Mouse (Mus musculus): ENCODE data around the gene Hyal1. TPM values are rescaled to one million over a fixed set of nuclear protein-coding genes. Genes with fewer than 3 reads are reported as not detected.

Hyal1 gene
- total RNA-seq, 2 experiments from 2014 or later: 5.3 TPM

DNA sequence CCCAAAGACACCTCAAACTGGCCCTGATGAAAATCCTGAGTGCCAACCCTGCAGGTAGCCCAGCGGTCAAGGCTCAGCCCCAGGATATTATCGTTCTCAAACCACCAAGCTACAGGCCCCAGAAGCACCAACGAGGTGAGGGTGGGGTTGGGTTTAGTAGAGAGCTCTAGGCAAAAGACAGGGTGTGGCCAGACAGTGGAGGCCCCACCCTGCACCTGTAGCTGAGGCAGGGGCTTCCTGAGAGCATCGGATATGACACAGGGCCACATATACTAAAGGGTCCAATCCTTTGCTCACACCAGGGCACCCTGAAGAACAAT lies 52.6 kb downstream of the Hyal1 start:
- DNase-seq (ENCODE audit: low spot score): no peak
- intact Hi-C loops (cut with DNase I): loop anchor here (5.0 kb wide), 1 partner anchor 62 kb away; the partner anchor contains the start of gene Hyal2

DNA sequence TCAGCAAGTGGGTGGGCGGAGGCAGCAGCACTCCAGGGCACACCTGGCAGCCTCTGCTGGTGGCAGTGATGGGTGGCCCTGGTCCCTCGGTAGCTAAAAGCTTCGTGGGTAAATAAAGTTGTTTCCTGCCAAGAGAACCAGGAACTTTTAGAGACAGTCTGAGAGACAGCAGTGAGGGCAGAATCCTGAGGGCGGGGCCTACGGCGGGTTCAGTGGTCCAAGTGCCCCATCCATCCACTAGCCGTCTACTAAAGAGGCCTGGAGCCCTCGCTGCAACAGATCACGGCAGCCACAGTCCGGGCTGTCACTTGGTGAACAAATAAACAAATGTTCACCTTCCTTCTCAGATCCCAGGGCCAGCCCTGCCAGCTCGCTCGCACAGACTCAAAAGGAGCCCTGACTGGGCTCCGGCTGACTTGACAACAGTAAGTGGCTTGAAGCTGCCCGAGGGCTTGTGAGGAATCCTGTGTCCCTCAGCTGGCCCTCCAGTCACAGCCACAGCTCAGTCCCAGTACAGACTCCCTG lies 53.2 kb downstream of the Hyal1 start:
- no peak for DNase-seq (ENCODE audit: low spot score)
- intact Hi-C loops (cut with DNase I): loop anchor here (5.0 kb wide), 1 partner anchor 63 kb away; the partner anchor contains the start of gene Hyal2

DNA sequence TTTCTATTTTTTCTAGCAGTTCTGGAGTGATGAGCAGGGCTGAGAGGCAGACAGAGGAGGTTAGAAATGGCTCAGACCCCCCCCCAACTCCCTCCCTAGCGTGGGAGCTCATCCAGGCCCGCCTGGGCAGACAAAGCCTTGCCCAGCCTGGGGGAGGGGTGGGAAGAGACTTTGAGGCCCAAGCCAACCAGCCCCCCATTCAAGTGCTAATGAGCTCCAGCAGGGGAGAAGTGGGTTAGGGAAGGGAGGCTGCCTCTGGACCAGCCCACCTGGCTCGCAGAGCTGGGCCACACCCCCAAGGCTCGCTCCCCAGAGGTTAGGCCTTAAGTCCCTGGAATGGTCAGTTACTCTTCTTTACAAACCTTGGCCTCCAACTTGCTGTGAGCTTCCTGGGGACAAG lies 53.8 kb downstream of the Hyal1 start:
- intact Hi-C loops (cut with DNase I): no loop called here
- no peak for DNase-seq (ENCODE audit: low spot score)

Other genes with a start within 250 kb of the Hyal1 start
- gene Hemk1, start 238.6 kb upstream of the Hyal1 start, total RNA-seq (2021): 10 to 100 TPM; 23.0 to 26.9 TPM
- gene 6430571L13Rik, start 236.3 kb upstream of the Hyal1 start, total RNA-seq (2021): 1 to 10 TPM; 4.8 to 5.9 TPM
- 10 to 100 TPM; 12.3 to 13.4 TPM for gene Cacna2d2, start 177.3 kb upstream of the Hyal1 start, total RNA-seq (2021)
- 10 to 100 TPM; 20.6 to 21.4 TPM for gene Tmem115, start 43.0 kb upstream of the Hyal1 start, total RNA-seq (2021)
- 1 to 10 TPM; 3.1 to 3.5 TPM for gene Cyb561d2, start 34.7 kb upstream of the Hyal1 start, total RNA-seq (2021)
- 10 to 100 TPM; 17.3 to 18.9 TPM for gene Nprl2, start 34.7 kb upstream of the Hyal1 start, total RNA-seq (2021)
- gene Zmynd10, start 29.6 kb upstream of the Hyal1 start, total RNA-seq (2021): not detected
- gene Rassf1, start 25.4 kb upstream of the Hyal1 start, total RNA-seq (2021): 10 to 100 TPM; 12.1 to 16.7 TPM
- 10 to 100 TPM; 28.6 to 30.4 TPM for gene Tusc2, start 13.7 kb upstream of the Hyal1 start, total RNA-seq (2021)
- gene Hyal2, start 9.0 kb upstream of the Hyal1 start, total RNA-seq (2021): 10 to 100 TPM; 35.4 to 36.2 TPM
- gene Naa80, start 2.0 kb downstream of the Hyal1 start, total RNA-seq (2021): 10 to 100 TPM; 14.0 to 18.4 TPM
- under 1 TPM; 0.45 to 0.62 TPM for gene Hyal3, start 3.9 kb downstream of the Hyal1 start, total RNA-seq (2021)
- 10 to 100 TPM; 44.6 to 45.8 TPM for gene Ifrd2, start 10.7 kb downstream of the Hyal1 start, total RNA-seq (2021)
- 10 to 100 TPM; 15.0 to 17.8 TPM for gene Sema3b, start 32.3 kb downstream of the Hyal1 start, total RNA-seq (2021)
- 100 to 1,000 TPM; 241 to 257 TPM for gene Gnai2, start 58.4 kb downstream of the Hyal1 start, total RNA-seq (2021)
- gene Slc38a3, start 92.6 kb downstream of the Hyal1 start, total RNA-seq (2021): 10 to 100 TPM; 62.0 to 69.7 TPM
- gene Gnat1, start 102.8 kb downstream of the Hyal1 start, total RNA-seq (2021): not detected
- 10 to 100 TPM; 15.1 to 15.8 TPM for gene Sema3f, start 133.5 kb downstream of the Hyal1 start, total RNA-seq (2021)
- 10 to 100 TPM; 48.0 to 62.7 TPM for gene Rbm5, start 194.1 kb downstream of the Hyal1 start, total RNA-seq (2021)